Mouse (Mus musculus): Measurements from ENCODE around the gene B3galt5. TPM values are rescaled to one million over a fixed set of nuclear protein-coding genes. Genes with fewer than 3 reads are reported as not detected.

B3galt5 gene
- polyA plus RNA-seq, 1 experiment from 2014 or later = 0.08 TPM

DNA sequence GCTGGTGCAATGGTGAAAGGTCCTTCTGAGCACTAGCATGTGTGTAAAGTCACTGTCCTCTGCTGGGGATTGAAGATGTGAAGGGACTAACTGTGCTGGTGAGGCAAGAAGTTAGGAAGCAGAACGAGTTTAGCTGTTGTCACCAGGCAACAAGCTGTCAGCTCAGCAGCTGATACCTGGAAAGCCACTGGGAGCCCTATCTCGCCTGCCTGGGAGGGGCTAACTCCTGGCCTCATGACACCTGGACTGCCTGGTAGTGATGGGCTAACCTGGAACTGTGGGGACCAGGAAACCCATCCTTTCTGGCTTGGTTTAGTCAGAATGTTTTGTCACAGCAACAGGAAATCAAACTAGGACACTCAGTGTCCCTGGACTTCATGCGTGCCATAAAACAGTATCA is 41.0 kb downstream of the B3galt5 start:
- Histone ChIP-seq H3K27me3 (replicated peaks) (peaks cover 30% of the 10 kb centered on the region), H3K4me2 (no peak overlapping the region), H3K9me3 (replicated peaks) (no peaks in the 10 kb centered on the region), H3K36me3 (no peaks in the 10 kb centered on the region), H3K4me3 (no peak overlapping the region), H3K9ac (no peak overlapping the region), H3K27ac (no peak overlapping the region), H3K4me1 (no peaks in the 10 kb centered on the region)
- ATAC-seq = no peak
- WGBS (ENCODE audit: insufficient replicate concordance) = 49% methylated on average over 3 of the region's 3 CpGs

DNA sequence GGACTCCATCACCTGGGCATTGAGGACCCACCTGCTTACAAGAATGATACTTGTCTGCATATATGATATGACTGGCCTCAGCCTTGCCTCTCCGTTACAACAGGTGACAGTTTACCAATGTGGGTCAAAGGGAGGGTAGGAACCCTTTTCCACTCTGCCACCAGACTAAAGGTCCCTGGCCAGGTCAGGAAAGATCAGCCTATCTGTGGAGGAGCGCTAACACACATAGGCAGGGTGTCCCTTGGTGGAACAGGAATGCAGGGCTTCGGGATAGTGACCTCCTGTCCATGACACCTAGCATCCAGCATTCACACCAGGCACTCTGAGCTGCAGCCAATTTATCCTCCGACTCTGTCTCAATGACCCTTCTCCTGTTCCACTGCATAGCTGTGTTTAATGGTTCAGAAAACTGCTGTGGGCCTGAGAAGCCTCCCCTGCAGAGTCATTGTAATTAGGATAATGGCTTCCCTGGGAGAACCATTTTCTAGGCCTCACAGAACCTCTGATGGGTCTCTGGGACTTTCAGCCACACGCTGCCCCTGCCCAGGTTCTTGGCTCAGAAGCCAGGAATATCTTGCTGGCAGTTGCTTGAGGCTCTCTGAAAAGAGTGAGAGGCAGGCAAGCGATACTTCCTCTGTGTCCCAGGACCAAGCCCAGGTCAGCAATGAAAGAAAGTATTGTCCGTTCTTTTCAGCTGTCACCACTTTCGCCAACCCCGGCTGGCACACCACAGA is 43.1 kb downstream of the B3galt5 start:
- H3K9ac ChIP-seq = no peak overlapping the region
- no peak overlapping the region for H3K4me3 ChIP-seq
- H3K27me3 ChIP-seq (replicated peaks) = peaks cover 47% of the 10 kb centered on the region
- no peaks in the 10 kb centered on the region for H3K4me1 ChIP-seq
- no peaks in the 10 kb centered on the region for H3K9me3 ChIP-seq (replicated peaks)
- no peak overlapping the region for H3K4me2 ChIP-seq
- whole genome bisulfite sequencing (ENCODE audit: insufficient replicate concordance) = 66% methylated on average over 9 of the region's 9 CpGs
- H3K36me3 ChIP-seq = no peaks in the 10 kb centered on the region
- ATAC-seq = no peak
- no peak overlapping the region for H3K27ac ChIP-seq

DNA sequence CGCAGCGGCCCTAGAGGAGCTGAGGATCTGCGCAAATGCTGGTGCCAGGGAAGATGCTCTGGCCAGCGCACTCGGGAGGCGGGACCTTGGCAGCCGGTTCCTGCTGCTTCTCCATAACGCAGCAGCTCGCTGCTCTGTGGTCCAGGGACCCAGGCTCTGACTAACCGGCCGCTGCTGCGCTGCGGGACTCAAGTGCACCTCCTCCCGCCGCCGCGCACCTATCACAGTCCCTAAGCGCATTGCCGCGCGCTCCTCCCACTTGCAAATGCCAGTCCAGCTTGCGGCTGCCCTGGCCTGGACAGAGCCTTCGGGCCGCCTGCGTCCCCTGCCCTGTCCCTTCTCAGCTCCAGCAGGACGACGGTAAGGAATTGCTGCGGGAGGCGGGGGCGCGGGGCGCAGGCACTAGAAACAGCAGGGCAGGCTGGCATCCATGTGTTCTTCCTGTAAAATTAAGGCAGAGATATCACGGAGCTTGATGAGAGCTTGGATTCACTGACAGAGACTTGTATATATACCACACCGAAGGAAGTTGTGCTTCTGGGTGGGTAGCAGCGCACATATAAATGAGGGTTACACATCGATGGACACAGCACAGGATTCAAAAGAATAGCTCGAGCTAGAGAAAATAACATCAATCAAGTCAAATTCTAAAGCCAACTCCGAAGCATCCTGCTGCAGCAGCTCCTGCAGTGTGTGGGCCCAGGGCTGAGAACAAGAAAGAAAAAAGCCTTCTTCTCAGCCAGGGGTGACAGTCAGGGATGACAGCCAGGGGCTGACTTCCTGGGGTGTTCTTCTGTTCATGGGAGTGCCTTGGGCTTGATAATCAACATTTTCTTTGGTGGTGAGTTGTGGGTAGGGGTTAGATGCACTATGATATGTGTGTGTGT is 45.4 kb downstream of the B3galt5 start:
- H3K4me1 ChIP-seq = no peaks in the 10 kb centered on the region
- no peak overlapping the region for H3K27ac ChIP-seq
- no peak for ATAC-seq
- H3K4me3 ChIP-seq = no peak overlapping the region
- peaks cover 47% of the 10 kb centered on the region for H3K27me3 ChIP-seq (replicated peaks)
- H3K9me3 ChIP-seq (replicated peaks) = no peaks in the 10 kb centered on the region
- no peak overlapping the region for H3K9ac ChIP-seq
- H3K36me3 ChIP-seq = no peaks in the 10 kb centered on the region
- peak overlapping the region; percentile 42 for H3K4me2 ChIP-seq
- 7% methylated on average over 38 of the region's 38 CpGs for WGBS (ENCODE audit: insufficient replicate concordance)

DNA sequence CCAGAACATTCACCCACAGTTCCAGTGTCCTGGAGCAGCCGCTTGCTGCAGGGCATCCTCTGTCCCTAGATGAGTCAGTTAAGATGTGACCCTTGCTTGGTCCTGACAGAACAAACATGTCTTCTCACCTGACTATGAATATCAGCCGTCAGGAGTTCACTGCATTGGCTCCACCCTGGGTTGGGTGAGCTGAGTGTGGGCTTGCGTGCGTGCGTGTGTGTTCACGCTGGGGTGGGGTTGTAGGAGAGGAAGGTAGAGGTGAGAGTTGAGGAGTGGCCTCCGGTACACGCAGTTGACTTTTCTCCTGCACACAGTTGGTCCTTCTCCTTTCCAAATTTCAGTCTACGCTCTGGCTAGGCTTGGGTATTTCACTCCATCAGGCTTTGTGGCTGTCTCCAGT is 47.0 kb downstream of the B3galt5 start:
- Histone ChIP-seq H3K4me2 (no peak overlapping the region), H3K9ac (no peak overlapping the region), H3K27ac (no peak overlapping the region), H3K36me3 (no peaks in the 10 kb centered on the region), H3K4me1 (no peaks in the 10 kb centered on the region), H3K4me3 (no peak overlapping the region), H3K27me3 (replicated peaks) (peaks cover 47% of the 10 kb centered on the region), H3K9me3 (replicated peaks) (no peaks in the 10 kb centered on the region)
- WGBS (ENCODE audit: insufficient replicate concordance) = 77% methylated on average over 9 of the region's 9 CpGs
- ATAC-seq = no peak

DNA sequence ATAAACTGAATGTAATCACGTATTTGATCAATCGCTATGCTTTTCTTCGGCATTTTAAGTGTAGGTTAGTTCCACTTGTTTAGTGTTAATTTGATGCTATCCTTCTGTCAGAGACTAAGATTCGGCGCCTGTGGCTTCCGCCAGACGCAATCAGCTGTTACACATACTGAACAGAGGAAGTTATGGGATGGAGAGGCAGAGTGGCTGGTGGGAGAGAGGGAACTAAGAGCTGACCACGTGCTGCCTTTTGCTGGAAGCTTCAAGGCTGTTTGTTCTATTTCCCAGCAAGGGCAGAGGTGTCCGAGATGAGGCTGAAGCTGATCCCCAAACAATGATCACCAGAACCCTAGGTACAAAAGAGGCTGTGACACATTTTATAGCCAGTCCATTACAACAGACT is 56.3 kb downstream of the B3galt5 start:
- 50% methylated on average over 9 of the region's 9 CpGs for WGBS (ENCODE audit: insufficient replicate concordance)
- Histone ChIP-seq H3K9me3 (replicated peaks) (no peaks in the 10 kb centered on the region), H3K36me3 (no peaks in the 10 kb centered on the region)

DNA sequence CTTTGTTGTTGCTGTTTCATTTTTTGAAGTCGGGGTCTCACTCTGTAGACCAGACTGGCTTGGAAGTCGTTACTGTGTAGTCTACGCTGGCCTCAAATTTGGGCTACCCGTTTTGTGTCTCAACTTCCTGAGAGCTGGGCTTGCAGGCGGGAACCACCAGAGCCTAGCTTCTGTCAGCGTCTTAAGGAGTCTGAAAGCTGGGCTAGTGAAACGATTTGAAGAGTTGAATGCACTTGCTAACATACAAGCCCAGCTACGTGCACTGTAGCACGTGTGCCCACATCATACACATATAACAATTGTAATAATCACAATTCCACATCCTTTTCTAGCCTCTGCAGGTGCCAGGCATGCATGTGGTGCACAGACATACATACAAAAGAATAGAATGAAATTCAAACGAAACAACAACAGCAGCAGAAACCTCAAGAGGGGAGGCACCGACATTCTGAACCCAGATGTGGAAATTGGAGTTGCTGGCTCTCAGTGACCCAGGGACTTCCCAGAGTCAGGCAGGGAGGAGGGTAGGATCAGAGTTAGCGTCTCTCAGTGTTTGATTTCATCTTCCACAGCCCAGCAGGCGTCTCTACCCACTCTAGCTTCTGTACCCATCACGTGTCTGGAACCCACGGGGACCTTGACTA is 57.1 kb downstream of the B3galt5 start:
- Histone ChIP-seq H3K9me3 (replicated peaks) (no peaks in the 10 kb centered on the region), H3K27me3 (replicated peaks) (no peaks in the 10 kb centered on the region), H3K36me3 (no peaks in the 10 kb centered on the region), H3K27ac (no peak overlapping the region), H3K9ac (no peak overlapping the region), H3K4me3 (no peak overlapping the region), H3K4me2 (no peak overlapping the region), H3K4me1 (no peaks in the 10 kb centered on the region)
- WGBS (ENCODE audit: insufficient replicate concordance) = 59% methylated on average over 15 of the region's 15 CpGs
- ATAC-seq = no peak

More for the DNA sequence above, 56.3 kb downstream of the B3galt5 start:
- no peak overlapping the region for H3K9ac ChIP-seq
- no peak overlapping the region for H3K4me2 ChIP-seq
- no peaks in the 10 kb centered on the region for H3K4me1 ChIP-seq
- no peak overlapping the region for H3K27ac ChIP-seq
- ATAC-seq = no peak
- H3K4me3 ChIP-seq = no peak overlapping the region
- no peaks in the 10 kb centered on the region for H3K27me3 ChIP-seq (replicated peaks)

DNA sequence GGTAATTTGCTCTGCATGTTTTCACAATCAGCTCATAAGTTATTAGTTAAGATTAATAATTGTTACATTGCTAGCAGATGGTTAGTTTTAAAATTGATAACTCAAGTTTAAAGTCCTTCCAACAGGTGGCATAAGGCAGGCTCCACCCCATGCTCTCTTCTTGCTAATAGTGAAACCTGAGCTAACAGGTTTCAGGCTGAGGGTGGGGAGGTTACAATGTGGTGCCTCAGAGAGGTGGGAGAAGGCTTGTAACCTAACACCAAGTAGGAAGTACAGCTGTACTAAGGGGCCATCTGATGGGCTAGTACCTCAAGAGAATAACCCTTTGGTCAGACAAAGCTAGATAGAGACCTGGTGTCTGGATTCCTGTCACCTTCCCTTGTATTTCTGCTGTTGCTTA is 62.5 kb downstream of the B3galt5 start:
- Histone ChIP-seq H3K4me1 (no peaks in the 10 kb centered on the region), H3K27me3 (replicated peaks) (no peaks in the 10 kb centered on the region), H3K4me2 (no peak overlapping the region), H3K9me3 (replicated peaks) (no peaks in the 10 kb centered on the region), H3K4me3 (no peak overlapping the region), H3K36me3 (no peaks in the 10 kb centered on the region), H3K27ac (no peak overlapping the region), H3K9ac (no peak overlapping the region)
- ATAC-seq = no peak

DNA sequence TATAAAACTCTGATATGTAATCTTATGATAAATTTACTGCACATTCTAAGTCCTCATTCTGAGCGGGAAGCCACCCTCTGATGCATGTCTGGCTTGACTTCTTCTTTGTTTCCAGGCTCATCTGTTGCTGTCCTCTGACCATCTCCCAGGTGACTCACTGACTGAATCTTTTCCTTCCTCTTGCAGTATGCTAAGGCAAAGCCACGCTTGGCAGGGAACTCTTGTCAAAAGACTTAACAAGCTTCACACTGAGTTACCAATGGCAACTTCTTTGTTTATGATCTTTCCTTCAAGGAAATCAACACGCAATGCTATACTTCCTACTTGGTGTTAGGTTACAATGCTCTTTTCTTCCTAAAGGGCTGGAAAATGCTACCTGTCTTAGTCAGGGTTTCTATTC is 63.0 kb downstream of the B3galt5 start:
- no peaks in the 10 kb centered on the region for H3K4me1 ChIP-seq
- WGBS (ENCODE audit: insufficient replicate concordance) = 56% methylated on average over 3 of the region's 3 CpGs

DNA sequence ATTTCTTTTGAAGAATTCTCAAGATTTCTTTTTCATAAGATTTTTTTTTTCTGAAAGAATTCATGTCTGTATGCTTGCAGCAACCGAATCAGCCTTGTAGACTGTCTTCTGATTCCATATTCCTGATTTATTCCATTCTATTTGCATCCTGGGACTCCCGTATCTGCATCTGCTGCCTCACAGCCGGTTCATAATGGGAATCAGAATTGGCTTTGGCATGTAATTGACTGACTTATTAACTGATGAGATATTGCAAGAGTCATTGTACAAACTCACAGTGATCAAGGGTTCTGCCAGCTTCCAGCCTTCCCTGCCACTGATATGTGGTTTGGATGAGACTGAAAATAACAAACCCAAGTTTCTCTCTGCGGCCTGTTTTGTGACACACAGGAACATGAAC is 67.8 kb downstream of the B3galt5 start:
- H3K4me2 ChIP-seq = no peak overlapping the region
- 57% methylated on average over 4 of the region's 4 CpGs for WGBS (ENCODE audit: insufficient replicate concordance)

More for the DNA sequence above, 63.0 kb downstream of the B3galt5 start:
- Histone ChIP-seq H3K27ac (no peak overlapping the region), H3K27me3 (replicated peaks) (no peaks in the 10 kb centered on the region), H3K9ac (no peak overlapping the region), H3K9me3 (replicated peaks) (no peaks in the 10 kb centered on the region), H3K36me3 (no peaks in the 10 kb centered on the region), H3K4me2 (no peak overlapping the region), H3K4me3 (no peak overlapping the region)
- no peak for ATAC-seq

DNA sequence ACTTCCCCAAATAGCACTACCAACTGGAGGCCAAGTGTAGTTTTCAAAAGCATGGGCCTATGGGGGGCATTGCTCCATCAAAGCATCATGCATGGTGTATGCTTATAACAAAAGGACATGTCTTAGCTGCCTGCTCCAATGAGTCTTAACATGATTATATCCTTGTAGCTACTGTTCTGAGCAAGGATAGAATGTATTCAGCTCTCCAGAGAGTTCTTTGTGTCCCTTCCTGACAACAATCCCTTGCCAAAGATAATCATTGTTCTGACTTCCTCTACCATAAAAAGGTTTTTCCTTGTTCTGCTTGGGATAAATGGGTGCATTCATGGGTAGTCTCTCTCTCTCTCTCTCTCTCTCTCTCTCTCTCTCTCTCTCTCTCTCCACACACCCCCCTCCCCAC is 68.8 kb downstream of the B3galt5 start:
- Histone ChIP-seq H3K4me3 (no peak overlapping the region), H3K4me2 (no peak overlapping the region), H3K9ac (no peak overlapping the region), H3K36me3 (no peaks in the 10 kb centered on the region), H3K27me3 (replicated peaks) (no peaks in the 10 kb centered on the region), H3K9me3 (replicated peaks) (no peaks in the 10 kb centered on the region), H3K27ac (no peak overlapping the region), H3K4me1 (no peaks in the 10 kb centered on the region)
- ATAC-seq = no peak

More for the DNA sequence above, 67.8 kb downstream of the B3galt5 start:
- Histone ChIP-seq H3K9ac (no peak overlapping the region), H3K4me1 (no peaks in the 10 kb centered on the region), H3K9me3 (replicated peaks) (no peaks in the 10 kb centered on the region), H3K36me3 (no peaks in the 10 kb centered on the region), H3K27me3 (replicated peaks) (no peaks in the 10 kb centered on the region), H3K4me3 (no peak overlapping the region), H3K27ac (no peak overlapping the region)
- ATAC-seq = no peak

DNA sequence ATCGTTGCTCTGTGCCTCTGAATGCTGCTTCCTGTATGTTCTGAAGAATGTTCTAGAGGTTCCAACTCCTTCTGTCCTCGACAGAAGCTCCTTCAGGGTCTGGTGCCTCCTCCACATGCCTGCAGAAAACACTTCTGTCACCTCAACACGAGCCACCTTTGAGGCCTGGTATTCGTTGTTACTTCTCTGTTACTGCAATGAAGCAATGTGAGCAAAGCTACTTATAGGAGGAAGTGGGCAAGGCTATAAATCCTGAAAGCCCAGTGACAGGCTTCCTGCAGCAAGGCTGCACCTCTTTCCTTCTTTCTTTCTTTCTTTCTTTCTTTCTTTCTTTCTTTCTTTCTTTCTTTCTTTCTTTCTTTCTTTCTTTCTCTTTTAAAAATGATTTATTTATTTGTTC is 71.3 kb downstream of the B3galt5 start:
- WGBS (ENCODE audit: insufficient replicate concordance) = 34% methylated on average over 4 of the region's 4 CpGs
- ATAC-seq = no peak

DNA sequence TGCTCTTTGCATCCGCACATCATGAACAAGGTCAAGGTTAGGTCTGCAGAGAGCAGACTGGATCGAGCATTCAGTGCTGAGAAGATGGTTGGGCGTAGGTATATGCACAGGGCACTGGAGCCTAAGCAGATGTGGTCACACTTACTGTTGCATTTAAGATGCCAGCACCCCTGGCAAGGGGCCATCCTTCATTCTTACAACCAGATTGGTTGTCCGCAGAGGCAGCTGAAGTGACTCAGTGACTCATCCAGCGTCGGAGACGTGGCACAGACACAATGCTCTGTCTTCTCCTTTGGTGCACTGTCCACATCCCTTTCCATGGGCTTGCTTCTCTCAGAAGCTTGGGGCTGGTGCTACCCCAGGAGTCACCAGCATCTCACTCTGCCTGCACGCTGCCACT is 82.2 kb downstream of the B3galt5 start:
- WGBS (ENCODE audit: insufficient replicate concordance) = 67% methylated on average over 8 of the region's 8 CpGs
- H3K27me3 ChIP-seq (replicated peaks) = no peaks in the 10 kb centered on the region
- no peak overlapping the region for H3K4me3 ChIP-seq
- no peak overlapping the region for H3K9ac ChIP-seq
- no peaks in the 10 kb centered on the region for H3K36me3 ChIP-seq
- no peak overlapping the region for H3K27ac ChIP-seq
- H3K9me3 ChIP-seq (replicated peaks) = no peaks in the 10 kb centered on the region
- ATAC-seq = no peak
- H3K4me2 ChIP-seq = no peak overlapping the region
- H3K4me1 ChIP-seq = no peaks in the 10 kb centered on the region

More for the DNA sequence above, 71.3 kb downstream of the B3galt5 start:
- H3K9me3 ChIP-seq (replicated peaks) = no peaks in the 10 kb centered on the region
- H3K4me3 ChIP-seq = no peak overlapping the region
- no peak overlapping the region for H3K4me2 ChIP-seq
- H3K27me3 ChIP-seq (replicated peaks) = no peaks in the 10 kb centered on the region
- no peak overlapping the region for H3K9ac ChIP-seq
- no peaks in the 10 kb centered on the region for H3K4me1 ChIP-seq
- no peak overlapping the region for H3K27ac ChIP-seq
- H3K36me3 ChIP-seq = no peaks in the 10 kb centered on the region

Measured in liver, embryonic 12.5 days (tissue).